Mouse (Mus musculus) erythroblast, embryonic 14.5 days (primary cell): ENCODE measurements around the gene Olfr325.

ENCODE experiments used
- GATA1 ChIP-seq: IDR thresholded peaks from 2 replicates; pipeline ENCODE4 v1.6.1; 2012; ENCODE audit warnings: low read length, inconsistent platforms, mixed read lengths
- TAL1 ChIP-seq: IDR thresholded peaks from 3 replicates; pipeline ENCODE4 v1.6.1; 2012; ENCODE audit warnings: low read length, inconsistent platforms, mixed read lengths

- TF ChIP-seq GATA1: no peak
- no peak for TF ChIP-seq TAL1
These were observed 1.1 kb downstream of the Olfr325 start for GRCm38 (mm10) chr11:58578636-58579035.
